18 mouse cellular contexts compared by ENCODE assay signal in genomic region chr2:167547444-167547843, GRCm38 (mm10). TPM values are rescaled to one million over a fixed set of nuclear protein-coding genes. Genes with fewer than 3 reads are reported as not detected.
"Had no signal": no experiment of that assay in that cellular context is flagged by ENCODE, and none has a peak within 500 bp of the region (broad histone marks: within the 10 kb centered on the region; RNA-seq: fewer than 3 reads in every experiment).

No protein-coding gene starts in this region.

- H3K4me2 ChIP-seq: midbrain, embryonic 12.5 days; neural tube, embryonic 13.5 days; stomach, embryonic 15.5 days had no signal

- H3K9ac ChIP-seq: liver, embryonic 14.5 days; midbrain, embryonic 12.5 days; neural tube, embryonic 13.5 days; stomach, embryonic 15.5 days had no signal

- DNase-seq: kidney, adult 2 months; kidney, postnatal 36 days; layer of hippocampus, adult 9-11 months; layer of hippocampus, postnatal 36 days; lung, adult 2 months; lung, postnatal 14 days; retina, postnatal 1 day; right cerebral cortex, postnatal 4 days; spleen, adult 18-20 months; thymus, postnatal 36 days had no signal

- H3K36me3 ChIP-seq: midbrain, embryonic 12.5 days; neural tube, embryonic 13.5 days; stomach, embryonic 15.5 days had no signal

- ATAC-seq: intestine, embryonic 16.5 days; midbrain, embryonic 16.5 days had no signal

- H3K9me3 ChIP-seq: megakaryocyte, embryonic 14.5 days; midbrain, embryonic 12.5 days; neural tube, embryonic 13.5 days; stomach, embryonic 15.5 days had no signal

- H3K4me3 ChIP-seq: megakaryocyte, embryonic 14.5 days; midbrain, embryonic 12.5 days; neural tube, embryonic 13.5 days; stomach, embryonic 15.5 days had no signal

- H3K27me3 ChIP-seq: neural tube, embryonic 13.5 days; stomach, embryonic 15.5 days had no signal

- H3K27ac ChIP-seq: liver, embryonic 14.5 days; macrophage; neural tube, embryonic 13.5 days had no signal

RNA-seq across cellular contexts. Expression of gene Snai1, which starts 9.4 kb away (rescaled TPM):
- polyA plus RNA-seq: macrophage had no signal
